Mouse (Mus musculus) olfactory bulb, adult 2 months (tissue): ENCODE measurements at regions not wholly inside any gene's neighbourhood (a gene's known extent, or its start where the extent isn't known, plus 50 kb on each side); places are given as distances from the start of the nearest gene placed in this dataset.

Experiments used
- H3K27ac ChIP-seq: fragments of 200-500 bp; 2 replicates; pipeline ENCODE4 v1.5.1; 2012; ENCODE audit warnings: low read depth, low read length; ENCODE audit not compliant: insufficient read depth
- H3K4me1 ChIP-seq: fragments of 200-500 bp; 2 replicates; pipeline ENCODE4 v1.6.1; 2012; ENCODE audit warnings: low read length; ENCODE audit not compliant: control insufficient read depth, insufficient read depth
- H3K4me3 ChIP-seq: fragments of 200-500 bp; 2 replicates; pipeline ENCODE4 v1.5.1; 2012; ENCODE audit warnings: mild to moderate bottlenecking, low read depth, low read length, moderate library complexity; ENCODE audit not compliant: insufficient read depth
- CTCF ChIP-seq: fragments of 200-500 bp; IDR thresholded peaks from 2 replicates; pipeline ENCODE4 v1.5.1; 2012; ENCODE audit warnings: low read depth, mild to moderate bottlenecking, low read length, moderate library complexity; ENCODE audit not compliant: insufficient read depth
- POLR2A ChIP-seq: fragments of 200-500 bp; IDR thresholded peaks from 2 replicates; pipeline ENCODE4 v1.6.1; 2012; ENCODE audit warnings: mild to moderate bottlenecking, low read depth, low read length, moderate library complexity; ENCODE audit not compliant: insufficient read depth
- WGBS: fragments of 180-500 bp; shearing (Covaris S2); methylation state at CpG from one replicate; pipeline ENCODE4 v1.1.7; 2018; 5-methylcytosine and 5-hydroxymethylcytosine counted together

GRCm38 (mm10) chr4:12837097-12837426, 665.2 kb upstream of the Fam92a start:
- 79% methylated on average over 1 of the region's 1 CpGs for WGBS
- no peak overlapping the region for H3K4me3 ChIP-seq
- no peak for TF ChIP-seq CTCF
- no peak for TF ChIP-seq POLR2A

GRCm38 (mm10) chr4:12836326-12837096, 664.7 kb upstream of the Fam92a start:
- Histone ChIP-seq H3K27ac (no peak overlapping the region), H3K4me3 (no peak overlapping the region), H3K4me1 (no peaks in the 10 kb centered on the region)
- WGBS: 66% methylated on average over 4 of the region's 4 CpGs
- TF ChIP-seq POLR2A (no peak), CTCF (no peak)

More at GRCm38 (mm10) chr4:12837097-12837426, 665.2 kb upstream of the Fam92a start:
- H3K4me1 ChIP-seq: no peaks in the 10 kb centered on the region
- H3K27ac ChIP-seq: no peak overlapping the region

GRCm38 (mm10) chr4:12826419-12826818, 654.6 kb upstream of the Fam92a start:
- WGBS: 88% methylated on average over 1 of the region's 1 CpGs
- no peak for TF ChIP-seq CTCF
- TF ChIP-seq POLR2A: no peak

GRCm38 (mm10) chr4:12814251-12814650, 642.4 kb upstream of the Fam92a start:
- Histone ChIP-seq H3K4me3 (no peak overlapping the region), H3K27ac (no peak overlapping the region), H3K4me1 (no peaks in the 10 kb centered on the region)
- 81% methylated on average over 2 of the region's 2 CpGs for WGBS
- no peak for TF ChIP-seq POLR2A

More at GRCm38 (mm10) chr4:12826419-12826818, 654.6 kb upstream of the Fam92a start:
- no peak overlapping the region for H3K27ac ChIP-seq
- no peak overlapping the region for H3K4me3 ChIP-seq
- no peaks in the 10 kb centered on the region for H3K4me1 ChIP-seq

- H3K27ac ChIP-seq: no peak overlapping the region
- no peaks in the 10 kb centered on the region for H3K4me1 ChIP-seq
- no peak overlapping the region for H3K4me3 ChIP-seq
- TF ChIP-seq CTCF: no peak
- no peak for TF ChIP-seq POLR2A
- 94% methylated on average over 3 of the region's 3 CpGs for WGBS
These were observed 629.4 kb upstream of the Fam92a start for GRCm38 (mm10) chr4:12801186-12801585.

- no peak overlapping the region for H3K4me3 ChIP-seq
- H3K27ac ChIP-seq: no peak overlapping the region
- TF ChIP-seq POLR2A: no peak
- TF ChIP-seq CTCF: no peak
- 59% methylated on average over 5 of the region's 5 CpGs for WGBS
- no peaks in the 10 kb centered on the region for H3K4me1 ChIP-seq
These were observed 627.7 kb upstream of the Fam92a start for GRCm38 (mm10) chr4:12799564-12799963.

- TF ChIP-seq POLR2A: no peak
- 83% methylated on average over 11 of the region's 11 CpGs for WGBS
These were observed 621.1 kb upstream of the Fam92a start for GRCm38 (mm10) chr4:12792764-12793422.

GRCm38 (mm10) chr4:12791786-12792674, 620.2 kb upstream of the Fam92a start:
- Histone ChIP-seq H3K4me1 (no peaks in the 10 kb centered on the region), H3K4me3 (no peak overlapping the region), H3K27ac (no peak overlapping the region)
- no peak for TF ChIP-seq POLR2A
- no peak for TF ChIP-seq CTCF
- 36% methylated on average over 9 of the region's 9 CpGs for WGBS

More at GRCm38 (mm10) chr4:12792764-12793422, 621.1 kb upstream of the Fam92a start:
- no peak overlapping the region for H3K4me3 ChIP-seq
- no peak overlapping the region for H3K27ac ChIP-seq
- H3K4me1 ChIP-seq: no peaks in the 10 kb centered on the region

GRCm38 (mm10) chr4:12785840-12786239, 614.0 kb upstream of the Fam92a start:
- no peak overlapping the region for H3K4me3 ChIP-seq
- TF ChIP-seq CTCF (no peak), POLR2A (no peak)
- H3K4me1 ChIP-seq: no peaks in the 10 kb centered on the region
- no peak overlapping the region for H3K27ac ChIP-seq
- WGBS: 80% methylated on average over 4 of the region's 4 CpGs
